Mouse (Mus musculus): Measurements from ENCODE around the gene Pdxp. TPM values are rescaled to one million over a fixed set of nuclear protein-coding genes. Genes with fewer than 3 reads are reported as not detected.
A peak's percentile ranks its signal among the peaks of the same experiment; 100 is the strongest.

The Pdxp gene
- polyA plus RNA-seq, 1 experiment from 2014 or later = 32.9 TPM

DNA sequence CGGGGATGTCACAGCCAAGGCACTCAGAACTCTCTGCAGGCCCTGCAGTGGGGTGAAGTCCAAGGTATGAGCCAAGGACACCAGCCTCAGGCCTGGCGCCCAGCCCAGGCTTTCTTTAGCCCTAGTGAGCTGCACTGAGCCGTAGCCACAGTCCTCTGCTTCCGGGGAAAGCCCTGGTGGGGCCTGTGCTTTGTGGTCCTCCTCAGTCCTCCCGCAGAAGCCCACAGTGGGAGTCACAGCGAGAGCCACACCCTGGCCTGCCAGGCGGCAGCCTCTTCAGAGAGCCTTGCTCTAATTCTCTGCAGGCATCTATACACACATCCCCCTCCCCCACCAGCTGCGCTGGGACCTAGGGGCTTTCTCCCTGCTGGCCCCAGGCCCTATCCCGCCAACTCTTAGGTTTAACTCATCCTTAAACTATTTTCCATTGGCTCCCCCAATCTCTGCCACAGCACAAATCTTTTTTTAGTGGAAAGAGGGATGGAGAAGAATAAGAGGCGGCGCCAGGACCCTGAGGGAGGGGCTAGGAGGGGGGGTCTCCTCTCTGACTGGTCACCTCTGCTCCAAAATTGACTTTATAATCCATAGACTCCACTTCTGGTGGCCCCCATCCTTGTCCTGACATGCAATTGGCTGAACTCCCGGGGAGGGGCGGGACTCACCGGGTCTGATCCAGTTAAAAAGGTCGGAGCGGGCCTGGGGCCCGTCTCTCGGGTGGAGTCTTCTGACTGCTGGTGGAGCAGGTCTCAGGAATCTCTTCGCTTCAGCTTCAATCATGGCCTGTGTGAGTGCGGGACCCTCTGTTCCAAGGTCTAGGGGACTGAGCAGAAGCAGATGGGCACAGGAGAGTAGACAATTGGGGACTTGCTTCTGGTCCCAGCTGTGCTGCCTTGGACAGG, 12.6 kb downstream of the Pdxp start, which contains the start of gene Lgals1:
TSS of gene Lgals1 (plus strand) at position 705 of the 899 bp plus-strand sequence.
- Histone ChIP-seq H3K9ac (replicated peaks; ENCODE audit: low read length) (peak within 1 kb of the TSS; percentile 63), H3K27ac (replicated peaks; ENCODE audit: low read depth, low read length) (peak within 1 kb of the TSS; percentile 89), H3K4me2 (ENCODE audit: low read depth, low read length) (peak within 1 kb of the TSS; percentile 75), H3K4me3 (ENCODE audit: low read depth, low read length) (peak within 1 kb of the TSS; percentile 38), H3K36me3 (replicated peaks; ENCODE audit: control insufficient read depth, insufficient read depth, low read depth, low read length) (no peaks in the 10 kb centered on the region), H3K9me3 (replicated peaks; ENCODE audit: control insufficient read depth, low read length) (no peaks in the 10 kb centered on the region), H3K27me3 (ENCODE audit: control insufficient read depth, insufficient read depth, low read length) (no peaks in the 10 kb centered on the region), H3K4me1 (ENCODE audit: control insufficient read depth, insufficient read depth, low read length) (peaks cover 19% of the 10 kb centered on the region)
- DNase-seq (ENCODE audit: low spot score) (peak; percentile 88), ATAC-seq (replicated peaks; ENCODE audit: insufficient number of reproducible peaks, low FRiP score, low TSS enrichment, low read depth) (peak; percentile 61)
- 7% methylated on average over 20 of the region's 20 CpGs for WGBS

DNA sequence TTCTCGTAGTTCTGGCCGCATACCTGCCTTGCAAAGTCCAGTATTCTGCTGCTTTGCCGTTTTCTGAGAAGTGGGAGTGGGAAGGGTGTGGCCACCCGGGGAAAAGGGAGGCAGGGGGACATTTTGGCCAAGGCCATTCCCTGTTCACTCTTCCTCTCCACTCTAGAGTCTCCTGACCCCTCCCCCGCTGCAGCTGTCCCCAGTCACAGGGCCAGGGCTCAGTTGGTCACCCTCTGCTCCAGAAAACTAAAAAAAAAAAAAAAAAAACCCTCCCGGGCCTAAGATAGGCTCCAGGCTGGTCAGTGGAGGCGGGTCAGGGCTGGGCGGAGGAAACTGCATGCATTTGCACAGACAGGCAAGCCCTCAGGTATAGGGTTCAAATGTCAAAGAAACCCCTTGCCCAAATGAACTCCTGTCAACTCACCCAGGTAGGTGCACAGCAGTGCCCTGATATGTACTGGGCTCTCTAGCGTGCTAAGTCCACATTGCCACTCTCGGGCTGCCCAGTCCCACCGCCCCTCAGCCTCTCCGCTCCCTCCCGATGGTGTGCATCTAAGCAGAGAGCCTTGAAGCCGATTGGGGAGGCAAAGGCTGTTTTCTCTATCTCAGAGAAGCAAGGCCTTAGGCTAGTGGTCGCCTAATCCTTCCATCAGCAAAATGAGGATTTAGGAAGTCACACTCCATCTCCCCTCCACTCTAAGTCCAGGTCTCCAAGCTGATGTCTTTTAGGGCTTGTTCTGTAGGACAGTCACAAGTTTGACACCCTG, 13.5 kb downstream of the Pdxp start:
- H3K27me3 ChIP-seq (ENCODE audit: control insufficient read depth, insufficient read depth, low read length) = no peaks in the 10 kb centered on the region
- H3K9me3 ChIP-seq (replicated peaks; ENCODE audit: control insufficient read depth, low read length) = no peaks in the 10 kb centered on the region
- 14% methylated on average over 15 of the region's 15 CpGs for WGBS
- H3K4me3 ChIP-seq (ENCODE audit: low read depth, low read length) = peak overlapping the region; percentile 38
- peak overlapping the region; percentile 51 for H3K9ac ChIP-seq (replicated peaks; ENCODE audit: low read length)
- DNase-seq (ENCODE audit: low spot score) (no peak), ATAC-seq (replicated peaks; ENCODE audit: insufficient number of reproducible peaks, low FRiP score, low TSS enrichment, low read depth) (no peak)
- peaks cover 19% of the 10 kb centered on the region for H3K4me1 ChIP-seq (ENCODE audit: control insufficient read depth, insufficient read depth, low read length)
- peak overlapping the region; percentile 57 for H3K27ac ChIP-seq (replicated peaks; ENCODE audit: low read depth, low read length)
- H3K36me3 ChIP-seq (replicated peaks; ENCODE audit: control insufficient read depth, insufficient read depth, low read depth, low read length) = no peaks in the 10 kb centered on the region
- peak overlapping the region; percentile 75 for H3K4me2 ChIP-seq (ENCODE audit: low read depth, low read length)

DNA sequence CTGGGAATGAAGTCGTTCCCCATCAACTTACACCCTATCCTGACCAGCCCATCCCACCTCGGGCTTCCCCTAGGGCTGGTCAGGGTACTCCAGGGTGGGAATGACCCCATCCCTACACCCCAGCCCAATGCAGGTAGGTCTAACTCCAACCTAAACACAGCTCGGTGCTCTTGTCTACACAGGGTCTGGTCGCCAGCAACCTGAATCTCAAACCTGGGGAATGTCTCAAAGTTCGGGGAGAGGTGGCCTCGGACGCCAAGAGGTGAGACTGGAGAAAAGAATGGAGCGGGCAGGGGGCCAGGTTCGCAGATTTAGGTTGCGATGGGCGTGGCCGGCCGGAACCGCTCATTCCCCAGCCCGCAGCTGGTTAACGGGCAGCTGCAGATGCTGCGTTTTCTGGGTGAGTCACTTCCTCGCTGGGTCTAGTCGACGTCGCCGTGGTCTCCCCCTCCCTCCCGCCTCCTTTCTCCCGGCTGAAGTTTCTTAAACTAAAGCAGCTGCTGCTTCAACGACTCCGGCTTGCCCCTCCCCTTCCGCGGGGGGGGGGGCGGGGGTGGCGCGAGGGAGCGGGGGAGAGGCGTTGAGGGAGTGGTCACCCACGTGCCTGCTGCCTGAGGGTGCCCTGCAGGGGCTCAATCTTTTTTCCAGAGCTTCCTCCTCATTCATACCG, 14.2 kb downstream of the Pdxp start:
- H3K27me3 ChIP-seq (ENCODE audit: control insufficient read depth, insufficient read depth, low read length) = no peaks in the 10 kb centered on the region
- peak overlapping the region; percentile 38 for H3K4me3 ChIP-seq (ENCODE audit: low read depth, low read length)
- H3K4me1 ChIP-seq (ENCODE audit: control insufficient read depth, insufficient read depth, low read length) = peaks cover 19% of the 10 kb centered on the region
- DNase-seq (ENCODE audit: low spot score) (peak; percentile 91), ATAC-seq (replicated peaks; ENCODE audit: insufficient number of reproducible peaks, low FRiP score, low TSS enrichment, low read depth) (peak; percentile 41; the same call in 1 of the 2 replicates)
- under 1% methylated on average over 30 of the region's 35 CpGs for WGBS
- peak overlapping the region; percentile 75 for H3K4me2 ChIP-seq (ENCODE audit: low read depth, low read length)
- H3K36me3 ChIP-seq (replicated peaks; ENCODE audit: control insufficient read depth, insufficient read depth, low read depth, low read length) = no peaks in the 10 kb centered on the region
- H3K9me3 ChIP-seq (replicated peaks; ENCODE audit: control insufficient read depth, low read length) = no peaks in the 10 kb centered on the region
- H3K9ac ChIP-seq (replicated peaks; ENCODE audit: low read length) = peak overlapping the region; percentile 51
- peak overlapping the region; percentile 57 for H3K27ac ChIP-seq (replicated peaks; ENCODE audit: low read depth, low read length)

DNA sequence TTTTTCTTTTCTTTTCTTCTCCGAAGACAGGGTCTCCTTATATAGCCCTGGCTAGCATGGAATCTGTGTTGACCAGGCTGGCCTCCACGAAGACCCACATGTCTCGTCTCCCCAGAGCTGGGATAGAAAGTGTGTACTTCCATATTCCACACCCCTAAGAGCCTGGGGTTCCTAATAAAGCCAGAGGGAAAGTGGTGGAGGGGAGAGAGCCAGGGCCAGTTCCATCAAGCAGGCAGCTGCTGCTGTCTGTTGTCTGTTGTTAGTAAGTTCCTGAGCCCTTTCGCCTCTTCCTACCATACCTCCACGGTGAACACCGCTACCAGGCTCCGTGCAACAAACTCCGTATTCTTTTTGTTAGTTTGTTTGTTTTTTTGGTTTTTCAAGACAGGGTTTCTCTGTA, 14.8 kb downstream of the Pdxp start:
- H3K36me3 ChIP-seq (replicated peaks; ENCODE audit: control insufficient read depth, insufficient read depth, low read depth, low read length) = no peaks in the 10 kb centered on the region
- peak overlapping the region; percentile 57; the same call in 1 of the 2 replicates for H3K27ac ChIP-seq (replicated peaks; ENCODE audit: low read depth, low read length)
- 53% methylated on average over 8 of the region's 8 CpGs for WGBS
- H3K27me3 ChIP-seq (ENCODE audit: control insufficient read depth, insufficient read depth, low read length) = no peaks in the 10 kb centered on the region
- ATAC-seq (replicated peaks; ENCODE audit: insufficient number of reproducible peaks, low FRiP score, low TSS enrichment, low read depth) (no peak), DNase-seq (ENCODE audit: low spot score) (no peak)
- no peaks in the 10 kb centered on the region for H3K9me3 ChIP-seq (replicated peaks; ENCODE audit: control insufficient read depth, low read length)
- peak overlapping the region; percentile 75 for H3K4me2 ChIP-seq (ENCODE audit: low read depth, low read length)
- no peak overlapping the region for H3K9ac ChIP-seq (replicated peaks; ENCODE audit: low read length)
- peaks cover 19% of the 10 kb centered on the region for H3K4me1 ChIP-seq (ENCODE audit: control insufficient read depth, insufficient read depth, low read length)
- H3K4me3 ChIP-seq (ENCODE audit: low read depth, low read length) = no peak overlapping the region

DNA sequence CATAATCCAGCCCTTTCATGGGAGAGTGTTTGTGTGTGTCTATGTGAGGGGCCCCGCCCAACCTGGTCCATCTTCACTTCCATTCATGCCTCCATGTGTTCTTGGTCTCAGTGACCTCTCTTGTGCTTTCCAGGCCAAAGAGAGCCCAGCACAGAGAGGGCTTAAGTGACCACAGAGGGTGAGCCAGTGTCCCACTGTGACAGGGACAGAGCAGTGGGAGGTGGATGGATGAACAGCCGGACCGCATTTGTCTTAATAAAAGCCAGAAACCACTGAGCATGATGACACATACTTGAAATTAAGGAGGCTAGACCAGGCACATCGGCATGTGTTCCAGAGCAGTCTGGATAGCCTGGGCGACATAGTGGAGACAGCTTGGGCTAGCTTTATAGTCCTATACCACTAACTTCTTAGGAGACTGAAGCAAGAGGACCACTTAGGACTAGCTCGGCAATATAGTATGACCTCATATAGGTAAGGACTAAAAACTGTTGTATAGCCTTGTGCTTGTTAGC, 16.5 kb downstream of the Pdxp start:
- no peak overlapping the region for H3K4me3 ChIP-seq (ENCODE audit: low read depth, low read length)
- ATAC-seq (replicated peaks; ENCODE audit: insufficient number of reproducible peaks, low FRiP score, low TSS enrichment, low read depth) = no peak

DNA sequence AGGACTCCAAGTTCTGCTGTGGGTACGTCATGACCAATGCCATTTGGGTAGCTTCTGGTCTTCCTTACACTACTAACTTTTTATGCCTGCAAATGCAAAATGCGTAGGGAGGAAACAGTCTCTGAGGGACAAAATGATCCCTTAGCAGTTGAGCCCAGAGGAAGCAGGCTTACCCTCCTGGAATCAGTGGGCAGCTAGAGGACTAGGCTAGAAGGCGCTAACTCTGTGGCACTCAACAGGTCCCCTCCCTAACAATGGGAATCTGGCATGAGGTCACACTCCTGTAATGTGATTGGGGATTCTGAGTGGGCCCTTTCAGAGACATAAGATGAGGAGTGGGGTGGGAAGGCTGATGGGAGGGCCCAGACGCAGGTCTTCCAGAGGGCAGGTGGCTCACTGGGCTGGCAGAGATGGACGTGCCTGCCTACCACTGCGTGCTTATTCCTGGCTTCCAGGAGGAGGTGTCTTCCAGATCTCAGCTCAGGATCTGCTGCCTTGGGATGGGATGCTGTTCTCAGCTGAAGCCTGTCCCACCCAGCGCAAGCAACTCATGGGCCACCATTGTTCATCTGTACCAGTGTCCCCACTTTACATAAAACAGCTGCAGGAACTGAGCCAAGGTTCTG, 17.2 kb downstream of the Pdxp start:
- Histone ChIP-seq H3K9ac (replicated peaks; ENCODE audit: low read length) (no peak overlapping the region), H3K4me3 (ENCODE audit: low read depth, low read length) (no peak overlapping the region), H3K4me1 (ENCODE audit: control insufficient read depth, insufficient read depth, low read length) (peaks cover 16% of the 10 kb centered on the region), H3K27me3 (ENCODE audit: control insufficient read depth, insufficient read depth, low read length) (no peaks in the 10 kb centered on the region), H3K36me3 (replicated peaks; ENCODE audit: control insufficient read depth, insufficient read depth, low read depth, low read length) (no peaks in the 10 kb centered on the region), H3K9me3 (replicated peaks; ENCODE audit: control insufficient read depth, low read length) (no peaks in the 10 kb centered on the region), H3K27ac (replicated peaks; ENCODE audit: low read depth, low read length) (no peak overlapping the region), H3K4me2 (ENCODE audit: low read depth, low read length) (no peak overlapping the region)
- WGBS = 93% methylated on average over 7 of the region's 7 CpGs
- ATAC-seq (replicated peaks; ENCODE audit: insufficient number of reproducible peaks, low FRiP score, low TSS enrichment, low read depth) (no peak), DNase-seq (ENCODE audit: low spot score) (no peak)

More for the DNA sequence above, 16.5 kb downstream of the Pdxp start:
- Histone ChIP-seq H3K4me2 (ENCODE audit: low read depth, low read length) (no peak overlapping the region), H3K36me3 (replicated peaks; ENCODE audit: control insufficient read depth, insufficient read depth, low read depth, low read length) (no peaks in the 10 kb centered on the region), H3K27me3 (ENCODE audit: control insufficient read depth, insufficient read depth, low read length) (no peaks in the 10 kb centered on the region), H3K4me1 (ENCODE audit: control insufficient read depth, insufficient read depth, low read length) (peaks cover 19% of the 10 kb centered on the region), H3K9ac (replicated peaks; ENCODE audit: low read length) (no peak overlapping the region), H3K9me3 (replicated peaks; ENCODE audit: control insufficient read depth, low read length) (no peaks in the 10 kb centered on the region), H3K27ac (replicated peaks; ENCODE audit: low read depth, low read length) (no peak overlapping the region)
- WGBS = 89% methylated on average over 6 of the region's 6 CpGs
- no peak for DNase-seq (ENCODE audit: low spot score)

DNA sequence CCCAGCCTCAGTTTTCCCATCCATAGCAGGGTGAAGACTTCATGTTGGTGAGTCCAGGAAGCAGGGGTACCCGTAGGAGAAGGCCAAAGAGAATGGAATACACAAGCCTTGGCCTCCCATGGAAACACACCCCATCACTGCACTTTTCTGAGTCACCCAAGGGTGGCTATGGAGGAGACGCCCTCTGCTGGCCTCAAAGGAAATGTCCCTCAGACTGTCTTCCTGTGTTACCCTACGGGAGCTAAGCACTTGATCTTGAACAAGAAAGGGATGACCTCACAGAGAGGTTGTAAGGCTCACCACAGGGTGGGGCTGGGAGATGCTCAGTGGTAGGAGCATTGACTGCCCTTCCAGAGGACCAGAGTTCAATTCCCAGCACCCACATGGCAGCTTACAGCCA, 17.9 kb downstream of the Pdxp start:
- Histone ChIP-seq H3K9ac (replicated peaks; ENCODE audit: low read length) (no peak overlapping the region), H3K27ac (replicated peaks; ENCODE audit: low read depth, low read length) (no peak overlapping the region), H3K27me3 (ENCODE audit: control insufficient read depth, insufficient read depth, low read length) (no peaks in the 10 kb centered on the region), H3K4me2 (ENCODE audit: low read depth, low read length) (no peak overlapping the region), H3K4me3 (ENCODE audit: low read depth, low read length) (no peak overlapping the region), H3K4me1 (ENCODE audit: control insufficient read depth, insufficient read depth, low read length) (peaks cover 12% of the 10 kb centered on the region; the same call in 1 of the 2 replicates), H3K36me3 (replicated peaks; ENCODE audit: control insufficient read depth, insufficient read depth, low read depth, low read length) (no peaks in the 10 kb centered on the region), H3K9me3 (replicated peaks; ENCODE audit: control insufficient read depth, low read length) (no peaks in the 10 kb centered on the region)
- DNase-seq (ENCODE audit: low spot score) = no peak
- 41% methylated on average over 3 of the region's 3 CpGs for WGBS
- no peak for ATAC-seq (replicated peaks; ENCODE audit: insufficient number of reproducible peaks, low FRiP score, low TSS enrichment, low read depth)

Data from embryonic facial prominence, embryonic 11.5 days (tissue).